ENCODE assay signal across 9 mouse cellular contexts in genomic region chr5:134437459-134437827, GRCm38 (mm10). TPM values are rescaled to one million over a fixed set of nuclear protein-coding genes. Genes with fewer than 3 reads are reported as not detected.
DNase-seq lines count a peak whose midpoint lies in the region; ATAC-seq lines count a peak whose summit lies in the region.
"Had no signal": no experiment of that assay in that cellular context is flagged by ENCODE, and none has a peak within 500 bp of the region (broad histone marks: within the 10 kb centered on the region; RNA-seq: fewer than 3 reads in every experiment).

No protein-coding gene starts in this region.

- H3K9me3 ChIP-seq in neural tube, embryonic 13.5 days = 0 out of 2 replicates have a peak, but pooled peaks cover 3% of the 10 kb centered on the region

- H3K4me3 ChIP-seq in neural tube, embryonic 13.5 days = no peak overlapping the region

- WGBS in neural tube, embryonic 13.5 days = 78% methylated on average over 14 of the region's 14 CpGs

- DNase-seq in neural tube, embryonic 10.5 days (ENCODE audit: extremely low spot score, low spot score) = no peak
- peak; percentile 91 for DNase-seq in adrenal gland, postnatal 10 days
- DNase-seq in gastrocnemius, postnatal 25 days = peak; percentile 64
- peak; percentile 84 for DNase-seq in kidney, adult 18-20 months
- peak; percentile 84 for DNase-seq in lung, postnatal 10 days
- peak; percentile 5 for DNase-seq in splenic B cell, adult 2 months (ENCODE audit: low read depth, low spot score)
- no peak for DNase-seq in frontal cortex, postnatal 25 days (ENCODE audit: low spot score in 2 of 2)

- ATAC-seq in neural tube, embryonic 13.5 days (ENCODE audit: low read depth) = no peak

- H3K4me1 ChIP-seq in neural tube, embryonic 13.5 days (replicated peaks) = peaks cover 55% of the 10 kb centered on the region

- H3K27ac ChIP-seq in neural tube, embryonic 13.5 days (replicated peaks) = 0 out of 2 replicates have a peak overlapping the region, but pooled peaks have one; percentile 2
- H3K27ac ChIP-seq: liver, embryonic 14.5 days had no signal

- H3K27me3 ChIP-seq in neural tube, embryonic 13.5 days = no peaks in the 10 kb centered on the region
- H3K27me3 ChIP-seq in splenic B cell, adult 2 months (ENCODE audit: control insufficient read depth, insufficient read depth, low read length, poor library complexity, severe bottlenecking) = no peaks in the 10 kb centered on the region; the same call in 1 of the 2 replicates

- peaks cover 16% of the 10 kb centered on the region for H3K36me3 ChIP-seq in neural tube, embryonic 13.5 days
- no peaks in the 10 kb centered on the region for H3K36me3 ChIP-seq in splenic B cell, adult 2 months (ENCODE audit: control insufficient read depth, insufficient read depth, low read length, poor library complexity, severe bottlenecking)

- H3K4me2 ChIP-seq in neural tube, embryonic 13.5 days = no peak overlapping the region

- H3K9ac ChIP-seq in neural tube, embryonic 13.5 days = no peak overlapping the region
- H3K9ac ChIP-seq: liver, embryonic 14.5 days had no signal

RNA-seq across cellular contexts. Expression of gene Gtf2ird1, which starts 19.1 kb away (rescaled TPM):
- 63.1 and 85.8 TPM in 2 replicates for polyA plus RNA-seq in neural tube, embryonic 13.5 days (2015; fragmentation: Nextera tagmentation; extraction: Ambion mirVana)
- 100 to 1,000 TPM in 1 of 2 experiments, 10 to 100 TPM in 1; 69.8 to 112 TPM for total RNA-seq in adrenal gland, postnatal 10 days (2021)
- 1 to 10 TPM; 9.6 to 9.9 TPM for total RNA-seq in gastrocnemius, postnatal 25 days (2021)

Comparison
In these comparisons a context has a peak if more than half of its experiments do, and no peak if none do; other contexts are left out.
1. DNase-seq: peak in adrenal gland, postnatal 10 days (single experiment), gastrocnemius, postnatal 25 days (single experiment), kidney, adult 18-20 months (single experiment), lung, postnatal 10 days (single experiment) and splenic B cell, adult 2 months (single experiment); none in neural tube, embryonic 10.5 days (single experiment) and frontal cortex, postnatal 25 days (0 of 2).
2. RNA of gene Gtf2ird1, which starts 19.1 kb away (total RNA-seq): 69.8 to 112 TPM in adrenal gland, postnatal 10 days; 9.6 to 9.9 TPM in gastrocnemius, postnatal 25 days; every median in the first group is over 4 times any median in the second.